Mouse (Mus musculus) hindbrain, embryonic 15.5 days (tissue): ENCODE measurements around the gene Tpst2. TPM values are rescaled to one million over a fixed set of nuclear protein-coding genes. Genes with fewer than 3 reads are reported as not detected.

Experiments
- ATAC-seq: fragments of 200-750 bp; cut with Nextera tagmentation; 2 replicates; pipeline ENCODE4 v1.8.0; 2017; ENCODE audit warnings: low read depth, moderate number of reproducible peaks, moderate TSS enrichment; ENCODE audit not compliant: low FRiP score
- H3K27ac ChIP-seq: fragments of 300-500 bp; sonication (generic); replicated peaks from 2 replicates; pipeline ENCODE4 v1.5.1; 2015; ENCODE audit warnings: mild to moderate bottlenecking, inconsistent platforms
- H3K27me3 ChIP-seq: fragments of 300-500 bp; sonication (generic); 2 replicates; pipeline ENCODE4 v1.6.1; 2015; ENCODE audit warnings: control low read depth, inconsistent platforms
- H3K36me3 ChIP-seq: fragments of 300-500 bp; sonication (generic); 2 replicates; pipeline ENCODE4 v1.6.1; 2015; ENCODE audit warnings: control low read depth, inconsistent platforms
- H3K4me1 ChIP-seq: fragments of 300-500 bp; sonication (generic); replicated peaks from 2 replicates; pipeline ENCODE4 v1.6.1; 2015; ENCODE audit warnings: control low read depth, inconsistent platforms
- H3K4me2 ChIP-seq: fragments of 300-500 bp; sonication (generic); 2 replicates; pipeline ENCODE4 v1.6.1; 2015; ENCODE audit warnings: moderate library complexity, mild to moderate bottlenecking, inconsistent platforms
- H3K4me3 ChIP-seq: fragments of 300-500 bp; sonication (generic); 2 replicates; pipeline ENCODE4 v1.5.1; 2015; ENCODE audit warnings: mild to moderate bottlenecking, inconsistent platforms
- H3K9ac ChIP-seq: fragments of 300-500 bp; sonication (generic); 2 replicates; pipeline ENCODE4 v1.6.1; 2015; ENCODE audit warnings: inconsistent platforms
- H3K9me3 ChIP-seq: fragments of 300-500 bp; sonication (generic); 2 replicates; pipeline ENCODE4 v1.6.1; 2016; ENCODE audit warnings: control low read depth, inconsistent platforms
- WGBS: fragments of 180-500 bp; shearing (Covaris S2); methylation state at CpG from one replicate; pipeline ENCODE4 v1.1.7; 2015; 5-methylcytosine and 5-hydroxymethylcytosine counted together
- polyA plus RNA-seq: library from polyadenylated mRNA; unstranded; fragments of >200 nt; fragmentation: Nextera tagmentation; extraction: Ambion mirVana; gene quantifications from 2 replicates; pipeline ENCODE4 v1.2.1, GENCODE M21; 2015

Tpst2 gene
- polyA plus RNA-seq, 1 experiment from 2014 or later = 31.8 TPM

DNA sequence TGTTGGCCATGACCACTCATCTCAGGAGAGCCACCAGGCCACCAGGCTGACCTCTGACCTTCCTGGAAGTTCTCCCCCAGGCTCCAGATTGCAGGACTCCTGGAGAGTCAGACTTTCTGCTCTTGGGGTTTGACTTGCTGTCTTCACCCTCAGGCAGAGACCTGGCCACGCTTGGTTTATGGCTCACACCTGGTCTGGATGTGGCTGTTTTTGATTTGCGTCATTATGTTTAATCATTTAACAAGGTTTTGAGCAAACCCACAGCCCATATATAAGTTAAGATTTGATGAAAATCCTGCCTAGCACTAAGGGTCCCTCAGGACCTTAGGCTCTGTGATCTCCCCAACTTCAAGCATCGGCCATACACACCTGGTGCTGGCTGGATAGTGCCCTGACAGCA lies 18.6 kb upstream of the Tpst2 start:
- H3K4me1 ChIP-seq = peaks cover 23% of the 10 kb centered on the region
- WGBS = 85% methylated on average over 3 of the region's 3 CpGs
- no peak for ATAC-seq
- H3K36me3 ChIP-seq = no peaks in the 10 kb centered on the region
- H3K9me3 ChIP-seq = no peaks in the 10 kb centered on the region
- no peaks in the 10 kb centered on the region for H3K27me3 ChIP-seq
- H3K4me2 ChIP-seq = no peak overlapping the region
- no peak overlapping the region for H3K27ac ChIP-seq
- no peak overlapping the region for H3K4me3 ChIP-seq
- H3K9ac ChIP-seq = no peak overlapping the region

- no peaks in the 10 kb centered on the region for H3K36me3 ChIP-seq
- no peak overlapping the region for H3K4me2 ChIP-seq
- H3K9me3 ChIP-seq = no peaks in the 10 kb centered on the region
- peaks cover 14% of the 10 kb centered on the region for H3K4me1 ChIP-seq
- H3K27ac ChIP-seq = no peak overlapping the region
- 87% methylated on average over 16 of the region's 16 CpGs for WGBS
- no peak overlapping the region for H3K9ac ChIP-seq
- no peak for ATAC-seq
- H3K4me3 ChIP-seq = no peak overlapping the region
- no peaks in the 10 kb centered on the region for H3K27me3 ChIP-seq
Measured at GRCm38 (mm10) chr5:112259862-112260650, 16.4 kb upstream of the Tpst2 start.

DNA sequence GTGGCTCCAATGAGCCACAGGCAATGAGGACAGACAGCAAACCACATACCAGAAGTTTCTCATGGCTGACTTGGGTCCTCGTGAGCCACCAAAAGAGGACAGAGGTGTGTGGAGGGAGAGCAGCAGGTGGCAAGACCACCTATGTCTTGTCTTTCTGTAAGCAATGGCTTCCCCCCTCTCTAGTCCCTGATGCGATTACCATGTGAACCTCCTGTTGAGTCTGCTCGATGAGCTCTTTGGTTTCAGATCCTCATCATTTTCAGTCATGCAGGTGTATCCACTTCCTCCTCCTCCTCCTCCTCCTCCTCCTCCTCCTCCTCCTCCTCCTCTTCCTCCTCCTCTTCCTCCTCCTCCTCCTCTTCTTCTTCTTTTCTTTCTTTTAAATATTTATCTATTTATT lies 15.7 kb upstream of the Tpst2 start:
- no peak overlapping the region for H3K4me3 ChIP-seq
- H3K36me3 ChIP-seq = no peaks in the 10 kb centered on the region
- H3K4me2 ChIP-seq = no peak overlapping the region
- no peak overlapping the region for H3K9ac ChIP-seq
- H3K27ac ChIP-seq = no peak overlapping the region
- peaks cover 10% of the 10 kb centered on the region; the same call in 1 of the 2 replicates for H3K4me1 ChIP-seq
- no peak for ATAC-seq
- no peaks in the 10 kb centered on the region for H3K9me3 ChIP-seq
- 81% methylated on average over 3 of the region's 3 CpGs for WGBS
- no peaks in the 10 kb centered on the region for H3K27me3 ChIP-seq

- Histone ChIP-seq H3K27ac (no peak overlapping the region), H3K27me3 (no peaks in the 10 kb centered on the region; the same call in 1 of the 2 replicates), H3K36me3 (no peaks in the 10 kb centered on the region), H3K4me2 (no peak overlapping the region), H3K9ac (no peak overlapping the region), H3K4me3 (no peak overlapping the region), H3K4me1 (peaks cover 5% of the 10 kb centered on the region; the same call in 1 of the 2 replicates), H3K9me3 (no peaks in the 10 kb centered on the region)
- ATAC-seq = no peak
- WGBS = 87% methylated on average over 7 of the region's 7 CpGs
Measured at GRCm38 (mm10) chr5:112264099-112264498, 12.4 kb upstream of the Tpst2 start.

DNA sequence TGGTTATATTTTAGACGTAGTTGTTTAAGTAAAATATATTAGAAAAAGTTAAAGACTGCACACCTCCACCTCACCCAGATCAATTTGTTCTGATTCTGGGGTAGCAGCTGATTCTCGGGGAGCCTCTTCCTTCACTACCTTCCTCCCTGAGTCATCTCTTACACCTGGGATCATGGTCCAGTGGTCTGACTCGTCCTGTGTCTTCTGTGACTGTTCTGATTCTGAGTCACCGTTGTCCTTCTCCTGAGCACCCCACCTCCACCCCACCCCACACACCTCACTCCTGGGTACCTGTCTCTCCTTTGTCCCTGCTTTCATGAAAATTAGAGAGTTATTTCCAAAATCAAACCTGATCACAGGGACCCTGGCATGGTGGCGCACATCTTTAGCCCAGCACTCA lies 11.4 kb upstream of the Tpst2 start:
- Histone ChIP-seq H3K27me3 (no peaks in the 10 kb centered on the region; the same call in 1 of the 2 replicates), H3K4me2 (no peak overlapping the region), H3K9ac (no peak overlapping the region), H3K27ac (no peak overlapping the region), H3K4me3 (no peak overlapping the region), H3K36me3 (no peaks in the 10 kb centered on the region), H3K9me3 (no peaks in the 10 kb centered on the region), H3K4me1 (peaks cover 5% of the 10 kb centered on the region; the same call in 1 of the 2 replicates)
- 91% methylated on average over 5 of the region's 5 CpGs for WGBS
- ATAC-seq = no peak

DNA sequence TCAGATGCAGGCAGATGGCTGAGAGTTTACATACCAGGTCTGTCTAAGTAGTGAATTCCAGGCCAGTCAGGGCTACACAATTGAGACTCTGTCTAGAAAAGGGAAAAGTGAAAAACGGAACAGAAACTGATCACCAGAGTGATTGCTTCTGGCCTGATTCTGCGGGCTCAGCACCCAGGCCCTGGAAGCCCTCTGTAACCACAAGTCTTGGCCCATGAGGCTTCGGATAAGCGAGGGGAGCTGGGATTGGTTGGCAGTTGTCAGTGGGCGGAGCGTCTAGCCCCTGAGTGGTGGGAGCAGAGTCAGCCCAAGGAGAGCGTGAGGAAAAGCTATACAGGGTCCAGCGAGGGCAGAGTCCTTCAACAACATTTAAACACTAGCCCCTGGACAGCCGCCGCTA lies 11.0 kb upstream of the Tpst2 start:
- Histone ChIP-seq H3K9ac (no peak overlapping the region), H3K36me3 (no peaks in the 10 kb centered on the region), H3K27me3 (no peaks in the 10 kb centered on the region; the same call in 1 of the 2 replicates), H3K9me3 (no peaks in the 10 kb centered on the region), H3K4me1 (peaks cover 8% of the 10 kb centered on the region), H3K27ac (no peak overlapping the region), H3K4me3 (no peak overlapping the region), H3K4me2 (peak overlapping the region; percentile 23; the same call in 1 of the 2 replicates)
- 14% methylated on average over 10 of the region's 10 CpGs for WGBS
- ATAC-seq = no peak

GRCm38 (mm10) chr5:112266011-112266777 lies 10.3 kb upstream of the Tpst2 start:
- Histone ChIP-seq H3K4me3 (no peak overlapping the region), H3K4me2 (peak overlapping the region; percentile 23; the same call in 1 of the 2 replicates)

GRCm38 (mm10) chr5:112270764-112271541 lies 5.5 kb upstream of the Tpst2 start:
- Histone ChIP-seq H3K9ac (no peak overlapping the region), H3K9me3 (no peaks in the 10 kb centered on the region), H3K27ac (peak overlapping the region; percentile 61), H3K27me3 (no peaks in the 10 kb centered on the region; the same call in 1 of the 2 replicates), H3K4me1 (peaks cover 19% of the 10 kb centered on the region), H3K4me2 (peak overlapping the region; percentile 34), H3K4me3 (no peak overlapping the region), H3K36me3 (no peaks in the 10 kb centered on the region)
- ATAC-seq = no peak
- WGBS = 15% methylated on average over 24 of the region's 24 CpGs

More at GRCm38 (mm10) chr5:112266011-112266777, 10.3 kb upstream of the Tpst2 start:
- H3K27me3 ChIP-seq = no peaks in the 10 kb centered on the region; the same call in 1 of the 2 replicates
- ATAC-seq = no peak
- H3K36me3 ChIP-seq = no peaks in the 10 kb centered on the region
- no peak overlapping the region for H3K9ac ChIP-seq
- 63% methylated on average over 9 of the region's 9 CpGs for WGBS
- H3K27ac ChIP-seq = no peak overlapping the region
- H3K4me1 ChIP-seq = peaks cover 15% of the 10 kb centered on the region
- no peaks in the 10 kb centered on the region for H3K9me3 ChIP-seq

DNA sequence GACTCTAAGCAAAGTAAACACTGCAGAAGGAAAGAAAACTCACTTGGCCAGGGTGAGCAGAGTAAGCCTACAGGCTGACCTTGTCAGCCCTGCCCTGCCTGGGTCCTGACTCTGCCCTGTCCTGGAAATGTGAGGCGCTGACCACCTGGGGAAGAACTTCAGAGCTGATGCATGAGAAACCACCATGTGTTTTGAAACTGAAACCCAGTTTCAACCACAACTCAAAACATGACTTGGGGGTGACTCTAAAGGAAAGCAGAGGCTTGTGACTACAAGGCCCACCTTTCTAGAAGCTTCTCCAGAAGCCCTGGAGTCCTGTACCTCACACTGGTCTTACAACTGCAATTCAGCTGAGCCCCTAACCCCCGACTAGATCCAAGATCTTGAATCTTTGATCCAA lies 3.6 kb upstream of the Tpst2 start:
- no peak overlapping the region for H3K27ac ChIP-seq
- 67% methylated on average over 2 of the region's 2 CpGs for WGBS
- no peak overlapping the region for H3K9ac ChIP-seq
- no peaks in the 10 kb centered on the region for H3K36me3 ChIP-seq
- ATAC-seq = no peak
- H3K4me2 ChIP-seq = no peak overlapping the region
- H3K4me3 ChIP-seq = no peak overlapping the region
- H3K9me3 ChIP-seq = no peaks in the 10 kb centered on the region
- H3K27me3 ChIP-seq = no peaks in the 10 kb centered on the region
- peaks cover 29% of the 10 kb centered on the region for H3K4me1 ChIP-seq

DNA sequence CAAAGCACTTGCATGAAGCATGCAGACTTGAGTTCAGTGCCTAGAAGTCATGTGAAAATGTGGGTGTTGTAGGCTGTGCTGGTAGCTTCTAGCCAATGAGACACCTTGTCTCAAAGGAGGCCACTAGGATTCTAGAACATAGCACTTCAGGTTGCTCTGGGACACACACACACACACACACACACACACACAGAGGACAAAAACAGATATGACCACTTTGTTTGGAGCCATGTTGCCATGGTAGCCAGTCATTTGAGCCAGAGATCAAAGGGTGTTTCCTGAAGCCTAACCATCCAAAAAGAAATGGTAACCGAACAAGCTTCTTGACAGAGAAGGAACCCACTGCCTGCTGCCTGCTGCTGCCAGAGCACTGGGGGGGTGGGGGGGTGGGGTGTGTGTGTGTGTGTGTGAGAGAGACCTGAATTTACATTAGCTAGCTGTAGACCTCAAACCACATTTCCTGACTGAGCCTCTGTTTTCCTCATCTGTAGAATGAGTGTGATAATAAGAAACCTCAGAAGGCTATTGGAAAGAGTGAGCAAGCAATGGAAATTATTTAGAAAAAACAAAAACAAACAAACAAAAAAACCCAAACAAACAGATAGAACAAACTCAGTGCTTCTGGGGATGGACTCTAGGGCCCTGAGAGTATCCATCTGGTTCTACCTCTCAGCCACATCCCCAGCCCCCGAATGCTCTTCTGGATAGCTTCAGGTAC lies 2.6 kb upstream of the Tpst2 start:
- Histone ChIP-seq H3K9ac (no peak overlapping the region), H3K4me3 (no peak overlapping the region), H3K27ac (no peak overlapping the region), H3K27me3 (no peaks in the 10 kb centered on the region), H3K36me3 (no peaks in the 10 kb centered on the region), H3K4me1 (peaks cover 32% of the 10 kb centered on the region), H3K9me3 (no peaks in the 10 kb centered on the region), H3K4me2 (no peak overlapping the region)
- 45% methylated on average over 2 of the region's 2 CpGs for WGBS
- no peak for ATAC-seq
